Mouse (Mus musculus): ENCODE results near the gene Copz1. TPM values are rescaled to one million over a fixed set of nuclear protein-coding genes. Genes with fewer than 3 reads are reported as not detected.
A peak's percentile ranks its signal among the peaks of the same experiment; 100 is the strongest.
"Not testable (repeated sequence)": the region's sequence is repeated elsewhere in the genome, so short reads cannot be mapped to it uniquely, and the experiment has no call there.

Copz1 gene
- total RNA-seq, 2 experiments from 2014 or later = 105 to 107 TPM

DNA sequence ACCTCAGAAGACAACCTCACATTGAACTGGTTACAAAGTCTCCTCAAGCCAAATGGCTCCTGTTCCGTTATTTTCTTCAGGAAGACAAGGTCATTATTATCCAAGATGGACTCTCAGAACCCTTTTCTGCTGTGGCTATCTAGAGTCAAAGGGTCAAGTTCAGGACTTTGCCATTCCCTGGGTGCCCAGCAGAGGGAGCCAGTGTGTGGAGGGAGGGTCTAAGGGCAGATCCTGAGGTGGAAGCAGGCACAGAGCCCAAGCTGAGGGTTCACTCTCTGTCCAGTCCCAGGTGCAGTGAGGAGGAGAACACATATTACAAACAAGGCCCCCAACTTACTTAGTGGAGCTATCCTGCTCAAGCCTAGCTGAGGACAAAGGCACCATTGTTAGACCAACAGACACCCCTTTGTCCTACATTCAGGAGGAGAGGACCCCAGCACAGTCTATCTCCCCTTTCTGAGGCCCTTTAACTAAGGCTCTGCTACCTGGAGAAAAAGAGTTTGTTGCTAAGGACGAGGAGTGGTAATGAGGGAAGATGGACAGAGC is 22.2 kb upstream of the Copz1 start:
- intact Hi-C loops (cut with DNase I) = no loop called here

DNA sequence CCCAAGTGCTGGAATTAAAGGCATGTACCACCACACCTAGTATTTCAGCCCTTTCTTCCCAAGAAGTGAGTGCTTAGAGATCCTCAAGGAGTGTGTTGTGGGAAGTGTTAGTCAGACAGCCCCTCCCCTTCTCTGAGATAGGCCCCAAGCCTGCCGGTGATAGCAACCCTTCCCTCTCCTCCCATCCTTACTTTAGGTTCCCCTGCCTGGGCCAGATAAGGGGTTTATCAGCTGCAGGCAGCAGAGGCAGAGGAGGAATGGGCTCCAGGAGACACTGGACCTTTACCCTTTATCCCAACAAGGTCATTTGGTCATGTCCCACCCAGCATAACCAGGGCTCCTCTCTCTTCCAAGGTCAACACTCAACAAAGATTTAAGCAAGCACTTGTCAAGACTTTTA is 20.9 kb upstream of the Copz1 start:
- no peak for DNase-seq
- intact Hi-C loops (cut with DNase I) = no loop called here

More for the DNA sequence above, 22.2 kb upstream of the Copz1 start:
- peak; percentile 59 for DNase-seq

DNA sequence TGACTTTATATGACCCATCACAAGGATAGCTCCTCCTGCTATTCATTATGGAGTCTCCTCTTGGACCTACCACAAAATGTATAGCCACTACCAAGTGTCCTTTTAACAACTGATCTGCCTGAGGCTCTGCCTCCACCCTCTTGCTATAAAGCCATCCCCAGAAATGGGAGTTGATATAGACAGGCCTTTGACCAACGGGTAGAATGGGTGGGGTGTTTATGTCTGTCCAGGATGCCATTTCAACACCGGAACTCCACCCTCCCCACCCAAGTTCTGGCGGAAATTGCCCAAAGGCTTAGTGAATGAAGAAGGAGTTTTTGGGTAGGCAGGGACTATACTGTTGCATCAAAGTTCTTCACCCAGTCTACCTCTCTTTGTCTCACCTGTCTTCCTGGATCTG is 19.9 kb upstream of the Copz1 start:
- intact Hi-C loops (cut with DNase I) = no loop called here
- DNase-seq = no peak

DNA sequence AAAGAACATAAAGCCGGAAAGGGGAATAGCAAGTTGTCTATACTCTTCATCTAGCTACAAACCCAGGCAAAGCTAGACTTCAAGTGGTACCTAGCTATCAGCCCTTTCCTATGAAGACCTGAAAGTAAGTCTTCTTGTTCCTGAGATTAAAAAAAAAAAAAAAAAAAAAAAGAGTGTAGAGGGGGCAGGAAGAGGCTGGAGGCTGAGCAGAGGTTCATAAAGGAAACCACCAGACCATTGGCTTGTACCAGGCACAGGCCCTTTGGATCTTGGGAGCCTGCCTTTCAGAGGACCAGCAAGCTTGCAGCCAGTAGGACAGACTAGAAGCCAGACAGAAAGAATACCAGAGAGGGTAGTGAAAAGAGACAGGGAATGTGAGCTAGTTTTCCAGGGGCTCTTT is 19.2 kb upstream of the Copz1 start:
- intact Hi-C loops (cut with DNase I) = no loop called here
- no peak for DNase-seq

DNA sequence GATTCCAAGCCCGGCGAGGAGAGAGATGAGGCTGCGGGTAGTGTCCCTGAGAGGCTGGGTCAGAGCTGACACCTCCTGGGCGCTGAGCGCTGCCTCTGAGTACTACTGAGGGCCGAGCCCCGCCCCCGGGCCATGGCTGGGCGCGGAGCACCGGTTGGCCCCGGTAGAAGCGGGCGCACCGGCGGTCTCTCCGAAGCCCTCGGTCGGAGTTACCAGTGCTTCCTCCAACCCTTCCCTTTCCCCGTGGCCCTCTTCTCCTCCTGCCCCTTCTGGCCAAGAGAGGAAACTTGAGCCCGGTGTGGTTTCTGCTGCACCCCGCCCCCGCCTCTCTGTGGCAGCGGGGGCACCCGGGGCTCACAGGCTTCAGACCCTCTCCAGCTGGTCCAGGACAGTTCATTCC is 17.3 kb upstream of the Copz1 start:
- peak; percentile 38 for DNase-seq
- intact Hi-C loops (cut with DNase I) = no loop called here

DNA sequence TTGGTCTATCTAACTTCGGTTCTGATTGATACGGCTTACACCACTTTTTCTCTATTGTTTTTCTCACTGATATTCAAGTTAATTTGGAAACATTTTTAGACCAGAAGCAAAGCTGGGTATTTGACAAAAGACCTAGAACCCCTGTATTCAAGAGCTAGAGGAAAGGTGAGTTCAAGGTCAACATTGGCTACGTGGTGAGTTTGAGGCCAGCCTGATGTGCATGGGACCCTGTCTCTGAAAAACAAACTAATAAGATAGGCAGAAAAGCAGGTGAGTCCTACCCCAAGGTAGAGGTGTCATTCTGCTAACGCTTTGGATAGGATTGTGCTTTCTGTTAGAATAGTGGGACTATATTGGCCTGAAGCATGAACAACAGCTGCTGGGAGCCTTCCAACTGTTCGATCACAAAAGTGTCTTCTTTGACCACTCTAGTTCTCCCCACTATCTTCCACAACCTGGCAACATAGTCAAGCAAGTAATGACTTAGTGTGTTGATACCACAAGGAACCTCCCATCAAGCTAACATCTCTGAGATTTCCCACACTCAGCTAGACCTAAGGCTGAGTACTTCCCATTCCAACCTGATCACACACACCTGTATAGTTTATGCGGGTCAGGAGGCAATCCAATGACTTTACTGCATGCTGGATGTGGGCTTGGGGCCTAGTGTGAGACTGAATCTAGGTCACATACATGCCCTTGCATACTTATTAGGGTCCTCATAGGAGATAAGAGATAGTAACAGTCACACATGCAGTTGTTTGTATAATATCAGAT is 16.1 kb upstream of the Copz1 start:
- intact Hi-C loops (cut with DNase I) = no loop called here

DNA sequence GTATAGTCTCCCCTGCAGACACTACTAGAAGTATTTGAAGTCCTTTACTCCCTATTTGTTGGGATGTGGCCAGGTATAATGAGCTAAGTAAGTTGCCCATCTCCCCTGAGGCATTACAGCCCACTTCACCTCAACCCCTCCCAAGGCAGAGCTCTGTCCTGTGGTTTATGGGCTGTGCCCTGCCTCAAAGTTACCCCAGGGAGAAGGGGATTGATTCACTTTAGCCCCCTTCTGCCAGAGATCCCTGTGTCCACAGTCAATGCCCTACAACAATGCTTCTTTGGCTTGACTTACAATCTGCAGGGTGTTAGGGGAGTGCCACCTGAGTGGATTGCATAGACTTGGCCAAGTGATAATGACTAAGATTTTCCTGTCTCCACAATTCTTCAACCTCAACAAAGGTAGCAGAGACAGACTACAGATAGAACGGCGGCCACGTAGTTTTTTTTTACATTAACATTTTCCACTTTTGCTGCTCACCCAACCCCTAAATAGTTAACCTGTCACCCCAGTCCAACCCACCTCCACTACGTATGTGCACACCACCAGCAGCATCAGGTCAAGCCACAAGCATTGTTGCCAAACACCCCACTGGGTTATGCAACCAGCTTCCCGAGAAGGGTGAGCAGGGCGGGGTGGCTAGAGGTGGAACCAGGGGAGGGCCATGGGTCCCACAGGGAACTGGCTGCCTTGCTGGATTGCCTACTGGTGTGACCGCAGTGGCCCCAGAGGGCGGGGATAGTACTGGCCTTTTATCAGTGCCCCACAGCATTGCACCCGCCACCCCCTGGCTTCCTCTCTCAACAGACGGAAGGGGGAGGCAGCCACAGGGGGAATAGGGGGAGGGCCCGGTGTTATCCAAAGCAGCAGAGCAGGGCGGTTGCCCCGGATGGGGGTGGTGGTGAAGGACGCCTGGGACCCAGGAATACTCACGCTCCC is 14.5 kb upstream of the Copz1 start, which contains the start of gene Nfe2:
Gene Nfe2 (minus strand): TSS at position 614 of the 939 bp plus-strand sequence.
- intact Hi-C loops (cut with DNase I) = no loop called here
- DNase-seq = peak; percentile 6

More for the DNA sequence above, 16.1 kb upstream of the Copz1 start:
- DNase-seq = no peak

DNA sequence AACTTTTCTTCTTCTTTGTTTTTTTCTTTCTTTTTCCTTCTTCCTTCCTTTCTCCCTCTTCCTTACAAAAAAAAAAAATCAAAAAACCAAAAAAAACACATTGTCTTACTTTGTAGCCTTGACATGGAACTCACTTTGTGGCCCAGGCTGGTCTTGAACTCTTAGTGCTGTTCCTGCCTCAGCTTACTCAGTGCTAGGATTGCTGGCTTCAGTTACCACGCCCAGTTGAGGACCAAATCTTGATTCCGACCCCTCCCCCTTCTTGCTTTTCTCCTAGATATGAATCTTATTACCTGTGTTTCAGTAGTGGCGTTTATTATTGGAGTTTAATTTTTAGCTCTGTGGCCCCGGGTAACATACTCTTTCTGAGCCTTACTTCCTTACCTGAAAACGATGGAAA is 13.4 kb upstream of the Copz1 start:
- intact Hi-C loops (cut with DNase I) = no loop called here
- no peak for DNase-seq

DNA sequence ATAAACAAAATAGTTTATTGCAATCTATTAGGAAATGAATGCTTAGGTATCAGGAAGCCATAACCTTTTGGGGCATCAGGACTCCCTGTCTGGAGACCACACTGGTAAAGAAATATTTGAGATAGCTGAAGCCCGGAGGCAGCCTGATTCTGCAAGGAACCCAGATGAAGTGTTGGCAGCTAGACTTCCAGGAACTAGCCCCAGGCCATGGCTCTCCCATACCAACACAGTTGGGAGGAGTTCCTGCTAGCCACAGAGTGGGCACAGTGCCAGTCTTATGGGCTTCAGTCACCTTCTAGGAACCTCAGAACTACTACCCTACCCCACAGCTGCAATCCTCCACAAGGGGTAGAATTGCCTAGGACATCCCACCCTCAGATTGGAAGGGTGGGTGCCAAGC is 12.5 kb upstream of the Copz1 start:
- intact Hi-C loops (cut with DNase I) = no loop called here
- DNase-seq = no peak

DNA sequence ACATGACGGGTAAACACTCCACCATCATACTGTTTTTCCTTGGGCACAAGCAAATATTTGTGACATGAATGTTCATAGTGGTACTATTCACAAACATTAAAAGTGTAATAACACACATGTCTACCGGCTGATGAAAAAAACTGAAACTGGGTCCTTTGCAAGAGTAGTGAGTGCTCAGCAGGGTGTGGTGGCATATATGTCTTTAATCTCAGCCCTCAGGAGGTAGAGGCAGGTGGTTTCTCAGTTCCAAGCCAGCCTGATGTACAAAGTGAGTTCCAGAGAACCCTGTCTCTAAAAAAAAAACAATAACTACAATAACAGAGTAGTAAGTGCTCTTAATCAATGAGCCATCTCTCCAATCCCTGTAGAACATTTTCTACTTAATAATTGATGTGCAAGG is 7.7 kb upstream of the Copz1 start:
- DNase-seq = no peak
- intact Hi-C loops (cut with DNase I) = no loop called here

DNA sequence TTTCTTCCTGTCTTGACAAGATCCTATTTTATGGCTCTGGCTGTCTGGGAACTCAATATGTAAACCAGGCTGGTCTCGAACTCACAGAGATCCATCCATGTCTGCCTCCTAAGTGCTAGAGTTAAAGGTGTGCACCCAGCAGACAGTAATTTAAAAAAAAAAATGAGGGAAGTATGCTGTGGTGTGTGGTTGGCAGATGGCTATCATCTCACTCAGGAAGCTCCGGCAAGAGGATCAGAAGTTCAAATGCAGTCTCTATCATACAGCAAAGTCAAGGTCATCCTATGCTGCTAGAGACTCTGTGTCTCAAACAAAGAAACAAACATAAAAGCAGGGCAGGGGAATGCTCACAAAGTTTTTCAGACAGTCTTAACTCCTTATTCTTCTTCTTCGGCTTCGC is 3.6 kb upstream of the Copz1 start:
- no peak for DNase-seq
- intact Hi-C loops (cut with DNase I) = no loop called here

DNA sequence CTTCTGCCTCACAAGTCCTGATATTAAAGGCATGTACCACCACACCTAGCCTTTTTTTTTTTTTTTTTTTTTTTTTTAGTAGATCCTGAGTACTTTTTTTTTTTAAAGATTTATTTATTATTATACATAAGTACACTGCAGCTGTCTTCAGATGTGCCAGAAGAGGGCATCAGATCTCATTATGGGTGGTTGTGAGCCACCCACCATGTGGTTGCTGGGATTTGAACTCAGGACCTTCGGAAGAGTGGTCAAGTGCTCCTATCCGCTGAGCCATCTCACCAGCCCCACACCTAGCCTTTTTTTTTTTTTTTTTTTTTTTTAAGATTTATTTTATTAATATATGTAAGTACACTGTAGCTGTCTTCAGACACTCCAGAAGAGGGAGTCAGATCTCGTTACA is 3.4 kb downstream of the Copz1 start:
- intact Hi-C loops (cut with DNase I); DNase-seq: not testable (repeated sequence)

DNA sequence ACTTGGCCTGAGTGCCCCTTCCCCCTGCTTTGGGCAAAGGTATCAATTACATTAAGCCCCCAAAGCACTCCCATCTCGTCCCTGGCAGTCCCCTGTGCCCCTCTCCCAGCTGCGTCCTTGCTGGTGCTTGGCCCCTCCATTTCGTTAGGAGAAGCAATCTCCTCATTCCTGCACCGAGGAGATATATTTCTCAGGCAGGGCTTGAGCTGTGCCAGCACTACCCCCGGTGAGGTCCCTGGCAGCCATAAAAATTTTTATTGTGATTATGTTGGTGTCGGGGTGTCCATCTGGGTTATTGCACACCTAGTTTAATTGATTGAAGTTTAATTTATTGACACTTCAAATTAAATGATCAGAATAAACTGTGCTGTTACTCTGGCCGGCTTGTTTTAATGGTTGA is 5.4 kb downstream of the Copz1 start:
- intact Hi-C loops (cut with DNase I) = no loop called here

DNA sequence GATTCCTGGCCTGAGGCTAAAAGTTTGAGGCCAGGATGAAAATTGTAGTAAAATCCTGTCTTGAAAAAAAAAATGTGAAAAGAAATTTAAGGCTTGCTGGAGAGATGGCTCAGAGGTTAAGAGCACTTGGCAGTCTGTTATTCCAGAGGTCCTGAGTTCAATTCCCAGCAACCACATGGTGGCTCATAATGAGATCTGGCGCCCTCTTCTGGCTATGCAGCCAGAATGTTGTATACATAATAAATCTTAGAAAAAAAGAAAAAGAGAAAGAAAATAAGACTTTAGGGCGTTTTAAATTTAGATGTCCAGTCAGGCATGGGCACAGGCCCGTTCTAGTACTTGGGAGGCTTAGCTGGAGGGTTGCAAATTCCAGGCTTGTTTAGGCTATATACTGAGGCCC is 7.2 kb downstream of the Copz1 start:
- no peak for DNase-seq
- intact Hi-C loops (cut with DNase I) = no loop called here

More for the DNA sequence above, 5.4 kb downstream of the Copz1 start:
- no peak for DNase-seq

DNA sequence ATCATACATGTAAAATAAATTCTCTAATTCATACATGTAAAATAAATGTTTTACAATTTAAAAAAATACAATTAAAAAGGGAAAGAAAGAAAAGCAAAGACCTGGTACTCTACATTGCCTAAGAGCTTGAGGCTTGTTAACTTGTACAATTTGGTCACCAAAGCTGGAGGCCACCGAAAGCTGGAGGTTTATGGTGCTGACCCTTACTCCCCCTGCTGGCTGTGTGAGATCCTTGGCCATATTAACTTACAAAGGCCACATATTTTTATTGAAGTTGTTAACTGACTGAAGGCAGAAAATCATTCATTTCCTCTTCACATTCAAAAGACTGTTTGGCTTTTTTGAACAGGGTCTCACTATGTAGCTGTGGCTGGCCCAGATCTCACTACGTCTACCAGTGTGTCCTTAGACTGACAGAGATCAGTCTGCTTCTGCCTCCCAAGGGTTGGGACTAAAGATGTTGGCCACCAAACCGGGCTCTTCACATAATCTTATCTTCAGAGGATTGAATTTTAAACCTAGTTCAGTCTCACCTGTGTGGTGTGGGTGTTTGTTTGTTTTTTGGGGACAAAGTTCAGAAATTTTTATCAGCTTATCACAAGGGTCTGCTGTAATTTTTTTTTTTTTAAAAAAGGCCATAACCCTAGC is 8.4 kb downstream of the Copz1 start:
- DNase-seq = peak; percentile 24
- intact Hi-C loops (cut with DNase I) = no loop called here

DNA sequence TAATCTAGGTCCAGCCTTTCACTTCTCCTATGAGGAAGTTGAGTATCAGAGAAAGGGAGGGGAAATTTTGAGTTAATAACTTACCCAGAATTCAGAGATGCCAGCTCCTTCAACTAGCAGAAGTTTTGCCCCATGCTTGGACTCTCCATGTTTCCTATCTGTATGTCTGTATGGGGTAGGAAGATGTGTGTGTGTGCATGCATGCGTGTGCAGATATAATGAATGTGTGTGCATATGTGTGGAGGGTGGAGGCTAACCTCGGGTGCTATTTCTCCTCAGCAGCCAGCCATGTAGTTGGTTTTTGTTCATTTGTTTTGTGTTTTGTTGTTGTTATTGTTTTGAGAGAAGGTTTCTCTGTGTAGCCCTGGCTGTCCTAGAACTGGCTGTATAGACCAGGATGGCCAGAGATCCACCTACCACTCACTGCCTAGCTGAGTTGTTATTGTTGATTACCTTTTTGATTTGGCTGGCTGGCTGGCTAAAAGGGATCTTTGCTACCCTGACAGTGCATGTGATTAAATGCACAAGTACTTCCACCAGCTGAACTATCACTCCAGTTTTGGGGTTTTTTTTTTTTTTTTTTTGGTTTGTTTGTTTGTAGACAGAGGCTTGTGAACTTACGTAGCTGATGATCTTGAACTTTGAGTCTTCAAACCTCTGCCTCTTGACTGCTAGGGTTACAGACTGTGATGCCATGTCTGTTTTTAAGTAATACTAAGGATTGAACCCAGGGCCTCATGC is 9.1 kb downstream of the Copz1 start:
- intact Hi-C loops (cut with DNase I) = no loop called here

DNA sequence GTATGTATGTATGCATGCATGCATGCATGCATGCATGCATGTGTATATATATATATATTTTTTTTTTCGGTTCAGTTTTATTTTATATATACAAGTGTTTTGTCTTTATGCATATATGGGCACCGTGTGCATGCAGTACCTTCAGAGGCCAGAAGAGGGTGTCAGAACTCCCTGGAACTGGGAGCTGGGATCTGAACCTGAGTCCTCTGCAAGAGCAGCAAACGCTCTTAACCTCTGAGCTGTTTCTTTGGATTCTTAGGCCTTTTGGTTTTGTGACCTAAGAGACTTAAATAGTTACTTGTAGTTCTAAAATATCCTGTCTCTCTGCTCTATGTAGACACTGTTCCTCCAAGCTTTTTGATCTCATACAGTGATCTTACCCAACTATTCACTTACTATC is 11.6 kb downstream of the Copz1 start:
- DNase-seq = peak; percentile 44
- intact Hi-C loops (cut with DNase I) = no loop called here

More for the DNA sequence above, 9.1 kb downstream of the Copz1 start:
- DNase-seq = no peak

DNA sequence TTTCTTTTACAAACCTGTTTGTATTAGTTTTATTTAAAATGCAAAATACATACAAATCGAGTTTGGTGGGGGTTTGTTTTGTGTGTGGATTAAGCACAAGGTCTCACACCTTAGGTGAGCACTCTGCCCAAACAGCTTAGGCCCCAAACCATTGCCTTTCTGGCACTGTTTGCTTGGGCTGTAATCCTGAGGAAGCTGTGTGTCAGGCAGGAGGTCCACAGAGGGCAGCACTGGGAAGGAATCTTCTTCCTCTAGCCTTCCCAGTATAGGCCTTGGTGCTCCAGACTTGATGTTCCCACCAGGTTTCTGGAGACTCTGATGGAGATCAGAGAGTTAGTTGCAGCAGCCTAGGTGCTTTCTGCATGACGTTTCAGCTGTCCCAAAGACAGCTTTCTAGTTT is 12.1 kb downstream of the Copz1 start:
- intact Hi-C loops (cut with DNase I) = no loop called here

DNA sequence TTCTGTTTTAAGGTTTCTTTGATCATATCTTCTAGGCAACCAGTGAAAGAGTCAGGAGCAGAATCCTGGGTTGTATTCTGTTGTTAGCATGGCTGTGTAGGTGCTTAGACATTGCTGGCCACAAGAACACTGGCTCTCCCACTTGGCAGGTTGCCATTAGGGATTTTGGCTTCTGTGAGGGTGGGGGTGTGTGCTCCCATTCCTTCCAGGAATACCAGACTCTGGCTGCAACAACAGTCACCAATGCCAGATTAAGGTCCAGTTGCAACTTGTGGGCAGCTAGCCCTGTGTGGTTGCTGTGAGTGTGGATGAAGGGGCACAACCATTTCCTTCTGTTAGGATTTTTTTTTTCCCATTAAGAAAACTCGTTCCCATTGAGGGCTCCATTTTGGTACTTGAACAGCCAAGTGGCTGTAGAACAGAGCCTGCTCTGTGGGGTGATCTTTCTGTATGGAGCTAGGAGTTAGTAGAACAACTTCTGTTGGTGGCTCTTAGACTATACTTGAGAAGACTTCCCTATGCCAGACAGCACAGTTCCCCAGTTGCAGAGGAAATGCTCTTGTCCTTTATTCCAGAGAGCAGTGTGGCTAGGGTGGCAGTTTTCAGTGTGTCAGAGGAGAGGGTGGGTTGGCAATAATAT is 13.4 kb downstream of the Copz1 start:
- intact Hi-C loops (cut with DNase I) = no loop called here

More for the DNA sequence above, 12.1 kb downstream of the Copz1 start:
- DNase-seq = no peak

DNA sequence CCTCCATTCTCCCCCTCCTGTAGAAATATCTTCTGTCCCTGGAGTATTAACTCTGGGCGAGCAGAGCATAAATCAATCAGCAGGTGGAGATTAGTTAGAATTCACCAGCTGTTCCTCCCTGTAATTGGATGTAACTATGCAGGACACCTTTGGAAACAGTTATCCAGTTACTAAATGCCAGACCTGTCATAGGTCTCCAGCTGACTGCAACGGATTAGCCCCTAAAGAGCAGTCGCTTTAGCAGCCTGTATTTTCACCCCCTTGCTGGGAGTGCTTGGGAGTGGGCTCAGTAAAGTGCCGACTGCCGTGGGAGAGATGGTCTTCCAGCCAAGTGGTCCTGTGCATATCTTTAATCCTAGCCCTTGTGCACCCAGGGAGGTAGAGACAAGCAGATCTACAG is 17.1 kb downstream of the Copz1 start:
- no peak for DNase-seq
- intact Hi-C loops (cut with DNase I) = no loop called here

More for the DNA sequence above, 13.4 kb downstream of the Copz1 start:
- peak; percentile 80 for DNase-seq

Data from left cerebral cortex, postnatal 4 days (tissue).